Mouse (Mus musculus): ENCODE measurements around the gene Ntmt1.

Gene Ntmt1

GRCm38 (mm10) chr2:30784078-30784994 lies 23.3 kb upstream of the Ntmt1 start:
- peak; percentile 52 for DNase-seq

- DNase-seq = no peak
These were observed 20.2 kb upstream of the Ntmt1 start for GRCm38 (mm10) chr2:30787466-30787865.

- no peak for DNase-seq
These were observed 15.6 kb upstream of the Ntmt1 start for GRCm38 (mm10) chr2:30792061-30792460.

GRCm38 (mm10) chr2:30794179-30795108 lies 13.2 kb upstream of the Ntmt1 start:
- peak; percentile 99 for DNase-seq

GRCm38 (mm10) chr2:30795271-30795888 lies 12.2 kb upstream of the Ntmt1 start:
- DNase-seq = no peak

- DNase-seq = no peak
These were observed 11.7 kb upstream of the Ntmt1 start for GRCm38 (mm10) chr2:30795889-30796275.

GRCm38 (mm10) chr2:30796382-30796781 lies 11.2 kb upstream of the Ntmt1 start:
- DNase-seq = peak; percentile 71

- no peak for DNase-seq
These were observed 8.2 kb upstream of the Ntmt1 start for GRCm38 (mm10) chr2:30799456-30799855.

GRCm38 (mm10) chr2:30800671-30801066 lies 7.0 kb upstream of the Ntmt1 start:
- no peak for DNase-seq

GRCm38 (mm10) chr2:30801067-30801852 lies 6.4 kb upstream of the Ntmt1 start:
- DNase-seq = peak; percentile 54

GRCm38 (mm10) chr2:30803604-30804003 lies 4.0 kb upstream of the Ntmt1 start, which contains the start of gene 1700001O22Rik:
Gene 1700001O22Rik, minus strand, starts transcription at chr2:30803661.
- DNase-seq = no peak

GRCm38 (mm10) chr2:30805983-30806382 lies 1.6 kb upstream of the Ntmt1 start:
- no peak for DNase-seq

- no peak for DNase-seq
These were observed 429 bp upstream of the Ntmt1 start for GRCm38 (mm10) chr2:30807147-30807647.

- DNase-seq = no peak
These were observed 650 bp downstream of the Ntmt1 start for GRCm38 (mm10) chr2:30808296-30808655.

- no peak for DNase-seq
These were observed 1.9 kb downstream of the Ntmt1 start for GRCm38 (mm10) chr2:30809503-30809902.

- no peak for DNase-seq
These were observed 2.9 kb downstream of the Ntmt1 start for GRCm38 (mm10) chr2:30810573-30810972.

GRCm38 (mm10) chr2:30816383-30816782 lies 8.8 kb downstream of the Ntmt1 start:
- no peak for DNase-seq

GRCm38 (mm10) chr2:30819873-30820272 lies 12.2 kb downstream of the Ntmt1 start:
- DNase-seq = no peak

GRCm38 (mm10) chr2:30821073-30821472 lies 13.4 kb downstream of the Ntmt1 start:
- DNase-seq = no peak

GRCm38 (mm10) chr2:30822460-30822859 lies 14.8 kb downstream of the Ntmt1 start:
- no peak for DNase-seq

- DNase-seq = peak; percentile 46
These were observed 15.9 kb downstream of the Ntmt1 start for GRCm38 (mm10) chr2:30823385-30824153.
